Mouse (Mus musculus): ENCODE data around the gene Tyk2. TPM values are rescaled to one million over a fixed set of nuclear protein-coding genes. Genes with fewer than 3 reads are reported as not detected.

The Tyk2 gene
- polyA plus RNA-seq, 1 experiment from 2014 or later = 15.3 TPM

- no peaks in the 10 kb centered on the region for H3K9me3 ChIP-seq
- H3K4me1 ChIP-seq (replicated peaks) = peaks cover 21% of the 10 kb centered on the region
- 93% methylated on average over 9 of the region's 9 CpGs for WGBS
Measured at GRCm38 (mm10) chr9:21093423-21093822, 37.6 kb downstream of the Tyk2 start.

GRCm38 (mm10) chr9:21091707-21092320, 39.2 kb downstream of the Tyk2 start, which contains the start of the genes Gm38431 and Raver1:
TSS of gene Gm38431 (minus strand) at chr9:21091997.
TSS of gene Raver1 (minus strand) at chr9:21092008.
- Histone ChIP-seq H3K9me3 (no peaks in the 10 kb centered on the region), H3K4me3 (peak within 1 kb of the TSS; percentile 75), H3K4me1 (replicated peaks) (peaks cover 21% of the 10 kb centered on the region), H3K36me3 (peaks cover 55% of the 10 kb centered on the region), H3K27ac (peak within 1 kb of the TSS; percentile 97), H3K27me3 (ENCODE audit: insufficient read depth, poor library complexity, severe bottlenecking) (no peaks in the 10 kb centered on the region)
- peak; percentile 98 for DNase-seq (ENCODE audit: low spot score)
- WGBS = under 1% methylated on average over 54 of the region's 54 CpGs

More at GRCm38 (mm10) chr9:21093423-21093822, 37.6 kb downstream of the Tyk2 start:
- H3K36me3 ChIP-seq = peaks cover 38% of the 10 kb centered on the region
- no peaks in the 10 kb centered on the region for H3K27me3 ChIP-seq (ENCODE audit: insufficient read depth, poor library complexity, severe bottlenecking)
- no peak overlapping the region for H3K4me3 ChIP-seq
- H3K27ac ChIP-seq = no peak overlapping the region
- no peak for DNase-seq (ENCODE audit: low spot score)

DNA sequence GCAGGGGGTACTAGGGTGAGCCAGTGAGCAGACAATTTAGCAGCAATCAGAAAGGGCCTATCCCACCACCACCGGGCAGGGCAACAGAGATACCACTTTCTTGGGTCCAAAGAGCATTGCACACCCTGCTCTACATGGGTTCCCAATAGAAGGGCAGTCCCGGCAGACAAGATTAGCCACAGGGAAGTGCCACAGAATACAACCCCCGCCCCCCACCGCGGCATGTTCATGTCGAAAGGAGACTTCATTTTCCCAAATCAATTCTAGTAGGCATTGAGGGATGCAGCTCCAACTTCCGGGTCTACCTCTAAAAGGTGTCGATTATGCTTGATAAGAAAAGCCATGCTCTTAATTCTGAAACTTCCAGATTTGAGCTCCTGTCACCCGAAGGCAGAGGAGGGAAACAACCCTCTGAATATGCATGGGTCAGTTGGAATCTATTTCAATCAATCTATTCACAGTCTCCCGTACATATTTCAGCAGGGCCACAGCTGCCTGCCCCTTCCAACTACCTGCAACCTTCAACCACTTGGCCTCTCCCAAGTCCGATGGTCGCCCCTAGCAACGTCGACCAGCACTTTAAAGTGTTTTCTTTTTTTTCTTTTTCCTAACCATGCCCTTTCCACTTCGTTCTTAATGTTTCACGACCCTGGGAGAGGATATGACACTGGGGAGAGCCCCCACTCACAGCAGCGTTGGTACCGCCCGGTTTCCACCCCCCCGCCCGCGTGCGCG, 39.9 kb downstream of the Tyk2 start:
- Histone ChIP-seq H3K36me3 (peaks cover 61% of the 10 kb centered on the region), H3K4me3 (peak overlapping the region; percentile 75), H3K9me3 (no peaks in the 10 kb centered on the region), H3K4me1 (replicated peaks) (peaks cover 21% of the 10 kb centered on the region), H3K27me3 (ENCODE audit: insufficient read depth, poor library complexity, severe bottlenecking) (no peaks in the 10 kb centered on the region), H3K27ac (peak overlapping the region; percentile 97)
- 5% methylated on average over 24 of the region's 24 CpGs for WGBS
- no peak for DNase-seq (ENCODE audit: low spot score)

GRCm38 (mm10) chr9:21090537-21090936, 40.5 kb downstream of the Tyk2 start:
- Histone ChIP-seq H3K4me3 (peak overlapping the region; percentile 75), H3K9me3 (no peaks in the 10 kb centered on the region), H3K27me3 (ENCODE audit: insufficient read depth, poor library complexity, severe bottlenecking) (no peaks in the 10 kb centered on the region), H3K36me3 (peaks cover 67% of the 10 kb centered on the region), H3K27ac (peak overlapping the region; percentile 97), H3K4me1 (replicated peaks) (peaks cover 21% of the 10 kb centered on the region)
- DNase-seq (ENCODE audit: low spot score) = no peak
- 94% methylated on average over 1 of the region's 1 CpGs for WGBS

GRCm38 (mm10) chr9:21083324-21083723, 47.7 kb downstream of the Tyk2 start:
- Histone ChIP-seq H3K36me3 (peaks cover 100% of the 10 kb centered on the region), H3K4me1 (replicated peaks) (no peaks in the 10 kb centered on the region), H3K27me3 (ENCODE audit: insufficient read depth, poor library complexity, severe bottlenecking) (no peaks in the 10 kb centered on the region), H3K27ac (no peak overlapping the region), H3K4me3 (no peak overlapping the region), H3K9me3 (no peaks in the 10 kb centered on the region)
- WGBS = 97% methylated on average over 3 of the region's 3 CpGs
- no peak for DNase-seq (ENCODE audit: low spot score)

GRCm38 (mm10) chr9:21081127-21081526, 49.9 kb downstream of the Tyk2 start:
- WGBS = 89% methylated on average over 9 of the region's 9 CpGs
- no peaks in the 10 kb centered on the region for H3K27me3 ChIP-seq (ENCODE audit: insufficient read depth, poor library complexity, severe bottlenecking)

GRCm38 (mm10) chr9:21075625-21076024, 55.4 kb downstream of the Tyk2 start:
- H3K27me3 ChIP-seq (ENCODE audit: insufficient read depth, poor library complexity, severe bottlenecking) = no peaks in the 10 kb centered on the region
- peaks cover 81% of the 10 kb centered on the region for H3K36me3 ChIP-seq
- WGBS = 93% methylated on average over 3 of the region's 3 CpGs
- H3K4me1 ChIP-seq (replicated peaks) = peaks cover 25% of the 10 kb centered on the region
- DNase-seq (ENCODE audit: low spot score) = no peak
- H3K4me3 ChIP-seq = no peak overlapping the region
- no peaks in the 10 kb centered on the region for H3K9me3 ChIP-seq
- H3K27ac ChIP-seq = no peak overlapping the region

More at GRCm38 (mm10) chr9:21081127-21081526, 49.9 kb downstream of the Tyk2 start:
- H3K9me3 ChIP-seq = no peaks in the 10 kb centered on the region
- H3K36me3 ChIP-seq = peaks cover 100% of the 10 kb centered on the region
- no peak for DNase-seq (ENCODE audit: low spot score)
- H3K4me1 ChIP-seq (replicated peaks) = no peaks in the 10 kb centered on the region
- no peak overlapping the region for H3K4me3 ChIP-seq
- H3K27ac ChIP-seq = no peak overlapping the region

DNA sequence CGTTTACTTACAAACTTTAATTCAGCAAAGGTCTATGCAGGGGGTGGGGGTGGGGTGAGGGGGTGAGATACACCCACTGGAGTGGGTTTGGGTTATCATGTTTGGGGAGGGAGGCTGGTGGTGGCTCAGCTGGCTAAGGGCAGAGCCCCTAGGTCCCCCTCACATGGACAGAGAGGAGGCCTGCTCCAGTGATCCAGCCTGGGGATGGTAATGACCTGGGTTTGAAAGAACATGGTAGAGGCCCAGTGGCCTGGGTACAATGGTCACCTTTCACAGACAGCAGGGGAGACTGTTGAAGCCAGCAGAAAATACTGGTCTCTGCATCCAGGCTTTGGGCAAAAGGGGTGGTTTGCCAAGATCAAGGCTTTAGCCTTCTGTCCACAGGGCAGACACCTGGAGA, 56.9 kb downstream of the Tyk2 start:
- Histone ChIP-seq H3K27ac (no peak overlapping the region), H3K27me3 (ENCODE audit: insufficient read depth, poor library complexity, severe bottlenecking) (no peaks in the 10 kb centered on the region), H3K4me1 (replicated peaks) (peaks cover 25% of the 10 kb centered on the region), H3K36me3 (peaks cover 76% of the 10 kb centered on the region), H3K9me3 (no peaks in the 10 kb centered on the region), H3K4me3 (no peak overlapping the region)
- WGBS = 78% methylated on average over 1 of the region's 1 CpGs
- no peak for DNase-seq (ENCODE audit: low spot score)

- peaks cover 25% of the 10 kb centered on the region for H3K4me1 ChIP-seq (replicated peaks)
- peak within 1 kb of the TSS; percentile 91 for H3K27ac ChIP-seq
- WGBS = 3% methylated on average over 58 of the region's 58 CpGs
- DNase-seq (ENCODE audit: low spot score) = peak; percentile 90
- peaks cover 67% of the 10 kb centered on the region for H3K36me3 ChIP-seq
- H3K9me3 ChIP-seq = no peaks in the 10 kb centered on the region
- H3K27me3 ChIP-seq (ENCODE audit: insufficient read depth, poor library complexity, severe bottlenecking) = no peaks in the 10 kb centered on the region
- peak within 1 kb of the TSS; percentile 90 for H3K4me3 ChIP-seq
Measured at GRCm38 (mm10) chr9:21073044-21073840, 57.8 kb downstream of the Tyk2 start, which contains the start of the genes Gm49373 and Fdx1l. TSS of gene Gm49373 (minus strand) at chr9:21073096. TSS of gene Fdx1l (minus strand) at chr9:21073614.

DNA sequence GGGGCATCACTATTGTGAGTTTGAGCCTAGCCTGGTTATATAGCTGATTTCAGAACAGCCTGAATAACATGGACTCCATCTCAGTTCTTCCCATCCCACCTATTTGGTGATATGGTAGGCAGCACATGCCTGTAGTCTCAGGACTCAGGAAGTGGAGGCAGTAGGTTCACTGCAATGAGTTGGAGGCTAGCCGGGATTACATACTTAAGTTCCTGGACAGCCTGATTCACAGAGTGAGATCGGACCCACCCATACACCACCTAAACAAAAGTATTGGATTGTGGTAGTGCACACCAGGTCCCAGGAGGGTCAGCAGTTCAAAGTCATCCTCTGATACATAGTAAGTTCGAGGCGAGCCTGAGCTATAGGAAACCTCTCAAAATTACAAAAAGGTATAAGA, 58.4 kb downstream of the Tyk2 start:
- H3K4me3 ChIP-seq = peak overlapping the region; percentile 90
- peaks cover 67% of the 10 kb centered on the region for H3K36me3 ChIP-seq
- H3K27me3 ChIP-seq (ENCODE audit: insufficient read depth, poor library complexity, severe bottlenecking) = no peaks in the 10 kb centered on the region
- no peaks in the 10 kb centered on the region for H3K9me3 ChIP-seq
- WGBS = 18% methylated on average over 4 of the region's 4 CpGs
- peaks cover 25% of the 10 kb centered on the region for H3K4me1 ChIP-seq (replicated peaks)
- no peak for DNase-seq (ENCODE audit: low spot score)
- H3K27ac ChIP-seq = peak overlapping the region; percentile 91

- DNase-seq (ENCODE audit: low spot score) = no peak
- no peak within 1 kb of the TSS for H3K27ac ChIP-seq
- peaks cover 8% of the 10 kb centered on the region for H3K4me1 ChIP-seq (replicated peaks)
- peaks cover 72% of the 10 kb centered on the region for H3K36me3 ChIP-seq
- H3K9me3 ChIP-seq = no peaks in the 10 kb centered on the region
- no peaks in the 10 kb centered on the region for H3K27me3 ChIP-seq (ENCODE audit: insufficient read depth, poor library complexity, severe bottlenecking)
- WGBS = 82% methylated on average over 27 of the region's 27 CpGs
- H3K4me3 ChIP-seq = no peak within 1 kb of the TSS
Measured at GRCm38 (mm10) chr9:21067006-21067684, 63.9 kb downstream of the Tyk2 start, which contains the start of gene Zglp1. TSS of gene Zglp1 (minus strand) at chr9:21067093.

- H3K9me3 ChIP-seq = no peaks in the 10 kb centered on the region
- WGBS = 82% methylated on average over 2 of the region's 2 CpGs
- H3K4me3 ChIP-seq = no peak overlapping the region
- peaks cover 53% of the 10 kb centered on the region for H3K36me3 ChIP-seq
- DNase-seq (ENCODE audit: low spot score) = no peak
- H3K27ac ChIP-seq = no peak overlapping the region
- no peaks in the 10 kb centered on the region for H3K4me1 ChIP-seq (replicated peaks)
- no peaks in the 10 kb centered on the region for H3K27me3 ChIP-seq (ENCODE audit: insufficient read depth, poor library complexity, severe bottlenecking)
Measured at GRCm38 (mm10) chr9:21062928-21063327, 68.1 kb downstream of the Tyk2 start.
